Mouse (Mus musculus) heart, embryonic 15.5 days (tissue): ENCODE measurements at regions not wholly inside any gene's neighbourhood (a gene's known extent, or its start where the extent isn't known, plus 50 kb on each side); places are given as distances from the start of the nearest gene placed in this dataset.

ENCODE experiments used
- ATAC-seq: fragments of 200-750 bp; cut with Nextera tagmentation; replicated peaks from 2 replicates; pipeline ENCODE4 v1.8.0; 2017; ENCODE audit warnings: low read depth, moderate TSS enrichment; ENCODE audit not compliant: insufficient number of reproducible peaks, insufficient read depth, low FRiP score
- H3K27ac ChIP-seq: fragments of 300-500 bp; sonication (generic); 2 replicates; pipeline ENCODE4 v1.5.1; 2015; ENCODE audit warnings: mild to moderate bottlenecking, inconsistent platforms
- H3K27me3 ChIP-seq: fragments of 300-500 bp; sonication (generic); 2 replicates; pipeline ENCODE4 v1.6.1; 2015; ENCODE audit warnings: inconsistent platforms
- H3K36me3 ChIP-seq: fragments of 300-500 bp; sonication (generic); 2 replicates; pipeline ENCODE4 v1.6.1; 2015; ENCODE audit warnings: mild to moderate bottlenecking, inconsistent platforms
- H3K4me1 ChIP-seq: fragments of 300-500 bp; sonication (generic); replicated peaks from 2 replicates; pipeline ENCODE4 v1.6.1; 2015; ENCODE audit warnings: inconsistent platforms
- H3K4me2 ChIP-seq: fragments of 300-500 bp; sonication (generic); 2 replicates; pipeline ENCODE4 v1.6.1; 2015; ENCODE audit warnings: inconsistent platforms, mild to moderate bottlenecking, moderate library complexity
- H3K4me3 ChIP-seq: fragments of 300-500 bp; sonication (generic); 2 replicates; pipeline ENCODE4 v1.5.1; 2015; ENCODE audit warnings: mild to moderate bottlenecking, inconsistent platforms
- H3K9ac ChIP-seq: fragments of 300-500 bp; sonication (generic); 2 replicates; pipeline ENCODE4 v1.6.1; 2015; ENCODE audit warnings: mild to moderate bottlenecking, inconsistent platforms
- H3K9me3 ChIP-seq: fragments of 300-500 bp; sonication (generic); replicated peaks from 2 replicates; pipeline ENCODE4 v1.6.1; 2016; ENCODE audit warnings: inconsistent platforms
- WGBS: fragments of 180-500 bp; shearing (Covaris S2); methylation state at CpG from one replicate; pipeline ENCODE4 v1.1.7; 2015; ENCODE audit warnings: mixed read lengths; 5-methylcytosine and 5-hydroxymethylcytosine counted together

GRCm38 (mm10) chr8:77774551-77775335 lies 50.5 kb upstream of the Ednra start:
- H3K36me3 ChIP-seq = no peaks in the 10 kb centered on the region
- H3K27me3 ChIP-seq = no peaks in the 10 kb centered on the region
- no peak overlapping the region for H3K4me3 ChIP-seq
- H3K9ac ChIP-seq = no peak overlapping the region
- no peaks in the 10 kb centered on the region for H3K9me3 ChIP-seq
- no peak overlapping the region for H3K4me2 ChIP-seq
- WGBS = 72% methylated on average over 8 of the region's 8 CpGs
- no peak for ATAC-seq
- H3K27ac ChIP-seq = no peak overlapping the region
- H3K4me1 ChIP-seq = peaks cover 10% of the 10 kb centered on the region

- Histone ChIP-seq H3K4me3 (no peak overlapping the region), H3K9ac (no peak overlapping the region), H3K27ac (no peak overlapping the region), H3K4me1 (peaks cover 10% of the 10 kb centered on the region), H3K4me2 (no peak overlapping the region), H3K9me3 (no peaks in the 10 kb centered on the region), H3K36me3 (no peaks in the 10 kb centered on the region), H3K27me3 (no peaks in the 10 kb centered on the region)
- no peak for ATAC-seq
- WGBS = 81% methylated on average over 3 of the region's 3 CpGs
Observed at GRCm38 (mm10) chr8:77775526-77775925, 51.3 kb upstream of the Ednra start.

DNA sequence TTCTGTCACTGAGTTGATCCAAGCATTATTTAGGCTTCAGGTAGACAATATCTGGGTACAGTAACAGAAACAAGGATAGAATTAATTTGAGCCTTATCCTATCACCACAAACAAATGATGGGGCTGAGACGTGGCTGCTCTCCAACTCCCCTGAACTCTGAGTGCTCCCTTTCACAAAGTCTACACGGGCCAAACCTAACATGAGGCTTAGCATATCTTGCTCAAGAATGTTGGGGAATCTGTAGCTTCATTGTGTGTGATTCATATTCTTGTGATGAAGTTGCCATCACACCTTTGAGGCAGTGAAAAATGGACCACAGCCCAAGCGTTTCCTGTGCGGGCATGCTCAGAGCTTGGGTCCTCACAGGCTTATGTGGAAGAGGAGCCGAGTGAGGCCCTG lies 53.3 kb upstream of the Ednra start:
- H3K9ac ChIP-seq = no peak overlapping the region
- H3K4me3 ChIP-seq = no peak overlapping the region
- no peaks in the 10 kb centered on the region for H3K27me3 ChIP-seq
- no peak overlapping the region for H3K27ac ChIP-seq
- H3K4me1 ChIP-seq = peaks cover 2% of the 10 kb centered on the region
- H3K36me3 ChIP-seq = no peaks in the 10 kb centered on the region
- H3K4me2 ChIP-seq = no peak overlapping the region
- no peaks in the 10 kb centered on the region for H3K9me3 ChIP-seq
- WGBS = 41% methylated on average over 5 of the region's 5 CpGs
- ATAC-seq = no peak

- Histone ChIP-seq H3K27ac (no peak overlapping the region), H3K36me3 (no peaks in the 10 kb centered on the region), H3K4me2 (no peak overlapping the region), H3K27me3 (no peaks in the 10 kb centered on the region), H3K9me3 (no peaks in the 10 kb centered on the region), H3K9ac (no peak overlapping the region), H3K4me1 (peaks cover 4% of the 10 kb centered on the region; the same call in 1 of the 2 replicates), H3K4me3 (no peak overlapping the region)
- no peak for ATAC-seq
- 81% methylated on average over 4 of the region's 4 CpGs for WGBS
Observed at GRCm38 (mm10) chr8:77785676-77786255, 61.5 kb upstream of the Ednra start.

DNA sequence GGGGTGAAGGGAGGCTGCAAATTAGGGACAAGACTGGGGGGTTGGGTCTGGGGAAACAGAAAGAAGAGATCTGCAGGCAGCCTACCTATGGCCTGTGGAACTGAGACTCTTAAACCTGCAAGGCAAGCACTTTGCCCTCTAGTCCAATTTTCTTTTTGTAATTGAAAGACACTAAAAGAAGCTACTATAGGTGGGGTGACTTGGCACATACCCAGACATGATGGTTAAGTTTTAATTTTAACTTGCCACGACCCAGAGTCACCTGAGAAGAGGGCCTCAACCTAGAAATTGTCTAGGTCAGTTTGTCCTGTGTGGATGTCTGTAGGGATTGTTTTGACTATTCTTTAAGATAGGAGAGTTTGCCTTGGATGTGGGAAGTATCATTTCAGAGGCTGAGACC lies 70.6 kb upstream of the Ednra start:
- no peak overlapping the region for H3K9ac ChIP-seq
- no peak overlapping the region for H3K4me3 ChIP-seq
- H3K27me3 ChIP-seq = no peaks in the 10 kb centered on the region
- ATAC-seq = no peak
- no peaks in the 10 kb centered on the region for H3K36me3 ChIP-seq
- no peaks in the 10 kb centered on the region for H3K4me1 ChIP-seq
- H3K27ac ChIP-seq = no peak overlapping the region
- WGBS = 61% methylated on average over 1 of the region's 1 CpGs
- H3K9me3 ChIP-seq = no peaks in the 10 kb centered on the region
- H3K4me2 ChIP-seq = no peak overlapping the region

- no peak for ATAC-seq
- Histone ChIP-seq H3K4me1 (peaks cover 9% of the 10 kb centered on the region), H3K9me3 (no peaks in the 10 kb centered on the region), H3K27me3 (no peaks in the 10 kb centered on the region), H3K27ac (no peak overlapping the region), H3K4me3 (no peak overlapping the region), H3K4me2 (no peak overlapping the region), H3K36me3 (no peaks in the 10 kb centered on the region), H3K9ac (no peak overlapping the region)
- WGBS = 64% methylated on average over 9 of the region's 9 CpGs
Observed at GRCm38 (mm10) chr8:77803147-77803903, 79.1 kb upstream of the Ednra start.

DNA sequence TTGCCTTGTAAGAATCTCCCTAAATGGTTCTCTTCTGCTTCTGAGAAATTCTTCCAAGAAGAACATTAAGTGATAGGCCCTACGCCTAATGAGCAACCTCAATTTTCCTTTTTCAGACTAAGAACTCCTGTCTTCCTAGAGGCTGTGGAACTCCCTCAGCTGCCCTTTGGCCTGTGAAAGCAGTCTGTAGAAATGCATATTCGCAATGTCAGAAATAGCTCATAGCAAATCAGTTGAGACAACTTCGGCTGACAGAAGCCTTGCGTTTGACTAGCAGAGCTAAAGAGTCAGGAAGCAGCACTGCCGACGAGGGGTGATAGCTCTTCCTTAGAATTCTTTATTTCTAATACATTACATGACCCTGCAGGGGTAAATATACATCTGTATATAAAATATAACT lies 80.3 kb upstream of the Ednra start:
- Histone ChIP-seq H3K4me3 (no peak overlapping the region), H3K4me1 (peaks cover 9% of the 10 kb centered on the region), H3K9me3 (no peaks in the 10 kb centered on the region), H3K27me3 (no peaks in the 10 kb centered on the region), H3K4me2 (no peak overlapping the region), H3K9ac (no peak overlapping the region), H3K36me3 (no peaks in the 10 kb centered on the region), H3K27ac (no peak overlapping the region)
- ATAC-seq = no peak
- WGBS = 52% methylated on average over 6 of the region's 6 CpGs

GRCm38 (mm10) chr8:77804956-77805355 lies 80.7 kb upstream of the Ednra start:
- Histone ChIP-seq H3K4me2 (no peak overlapping the region), H3K9me3 (no peaks in the 10 kb centered on the region), H3K9ac (no peak overlapping the region), H3K27ac (no peak overlapping the region), H3K4me3 (no peak overlapping the region), H3K36me3 (no peaks in the 10 kb centered on the region), H3K4me1 (peaks cover 9% of the 10 kb centered on the region), H3K27me3 (no peaks in the 10 kb centered on the region)
- WGBS = 19% methylated on average over 4 of the region's 4 CpGs
- no peak for ATAC-seq

DNA sequence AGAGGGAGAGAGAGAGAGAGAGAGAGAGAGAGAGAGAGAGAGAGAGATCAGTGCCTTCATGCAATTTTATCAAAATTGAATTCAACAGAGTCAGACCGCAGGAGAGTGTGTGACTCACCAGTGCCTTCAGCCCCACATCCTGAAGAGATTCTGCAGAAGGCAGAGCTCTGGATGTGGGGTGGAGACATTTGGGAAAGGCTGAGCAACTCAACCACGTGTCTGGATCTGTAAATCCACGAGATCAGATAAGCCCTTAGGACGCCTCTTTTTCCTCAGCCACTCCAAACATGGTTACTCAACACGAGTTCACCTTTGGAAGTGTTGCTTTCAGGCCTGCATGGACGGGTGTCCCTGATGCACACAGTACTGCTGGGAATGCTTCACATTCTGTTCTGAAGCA lies 81.4 kb upstream of the Ednra start:
- 59% methylated on average over 6 of the region's 6 CpGs for WGBS
- Histone ChIP-seq H3K27ac (no peak overlapping the region), H3K36me3 (no peaks in the 10 kb centered on the region), H3K9me3 (no peaks in the 10 kb centered on the region), H3K9ac (no peak overlapping the region), H3K4me3 (no peak overlapping the region), H3K4me2 (no peak overlapping the region), H3K4me1 (peaks cover 9% of the 10 kb centered on the region), H3K27me3 (no peaks in the 10 kb centered on the region)
- no peak for ATAC-seq

GRCm38 (mm10) chr8:77814796-77815647 lies 90.8 kb upstream of the Ednra start:
- no peak overlapping the region for H3K4me3 ChIP-seq
- H3K36me3 ChIP-seq = no peaks in the 10 kb centered on the region
- no peaks in the 10 kb centered on the region for H3K4me1 ChIP-seq
- H3K27me3 ChIP-seq = no peaks in the 10 kb centered on the region
- ATAC-seq = no peak
- H3K9ac ChIP-seq = no peak overlapping the region
- H3K9me3 ChIP-seq = no peaks in the 10 kb centered on the region
- WGBS = 69% methylated on average over 12 of the region's 12 CpGs
- H3K27ac ChIP-seq = no peak overlapping the region
- H3K4me2 ChIP-seq = no peak overlapping the region

GRCm38 (mm10) chr8:77815648-77815971 lies 91.3 kb upstream of the Ednra start:
- Histone ChIP-seq H3K9me3 (no peaks in the 10 kb centered on the region), H3K4me1 (no peaks in the 10 kb centered on the region), H3K27ac (no peak overlapping the region), H3K4me3 (no peak overlapping the region), H3K27me3 (no peaks in the 10 kb centered on the region), H3K36me3 (no peaks in the 10 kb centered on the region), H3K4me2 (no peak overlapping the region), H3K9ac (no peak overlapping the region)
- no peak for ATAC-seq
- WGBS = 61% methylated on average over 7 of the region's 7 CpGs
